Mouse (Mus musculus) cerebellum, adult 11 months (tissue): ENCODE measurements around the gene Ndufs2.

ENCODE experiments used
- DNase-seq: peaks from one replicate; pipeline ENCODE4 v3.0.0; 2022

Gene Ndufs2

DNA sequence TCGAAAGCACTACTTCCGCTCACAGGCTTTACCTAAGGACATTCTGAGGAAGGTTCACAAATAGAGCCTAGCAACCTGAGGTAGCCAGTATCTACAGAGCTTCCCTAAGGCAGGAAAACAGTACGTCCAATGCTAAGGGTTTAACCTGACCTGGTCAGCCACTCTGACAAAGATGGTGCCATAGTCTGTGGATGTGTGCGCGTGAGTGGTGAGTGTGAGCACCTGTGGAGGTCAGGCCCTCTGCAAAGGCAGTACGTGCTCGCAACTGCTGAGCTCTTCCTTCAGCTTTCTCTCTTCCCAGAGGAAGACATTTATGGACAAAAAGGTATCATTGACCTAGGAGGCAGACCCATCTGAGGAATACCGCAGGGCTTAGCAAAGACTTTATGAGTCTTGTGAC, 27.2 kb upstream of the Ndufs2 start:
- no peak for DNase-seq

DNA sequence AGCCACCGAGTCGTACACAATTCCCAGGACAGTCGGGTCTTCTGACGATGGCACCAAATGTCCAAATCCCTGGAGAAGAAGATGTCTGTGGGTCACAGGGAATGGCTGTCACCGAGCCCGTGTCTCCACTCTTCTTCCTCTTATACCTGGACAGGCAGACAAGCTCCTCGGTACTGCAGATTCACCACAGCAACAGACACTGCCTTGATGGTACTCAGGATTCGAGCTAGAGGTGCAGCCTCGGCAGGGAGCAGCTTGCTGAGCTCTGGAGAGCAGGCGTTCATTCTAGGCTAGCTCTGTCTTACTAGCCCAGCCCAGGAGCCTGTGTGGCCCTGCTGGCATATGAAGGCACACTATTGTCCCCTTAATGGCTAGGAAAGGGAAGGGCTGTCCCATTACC, 26.5 kb upstream of the Ndufs2 start:
- DNase-seq, result no peak

DNA sequence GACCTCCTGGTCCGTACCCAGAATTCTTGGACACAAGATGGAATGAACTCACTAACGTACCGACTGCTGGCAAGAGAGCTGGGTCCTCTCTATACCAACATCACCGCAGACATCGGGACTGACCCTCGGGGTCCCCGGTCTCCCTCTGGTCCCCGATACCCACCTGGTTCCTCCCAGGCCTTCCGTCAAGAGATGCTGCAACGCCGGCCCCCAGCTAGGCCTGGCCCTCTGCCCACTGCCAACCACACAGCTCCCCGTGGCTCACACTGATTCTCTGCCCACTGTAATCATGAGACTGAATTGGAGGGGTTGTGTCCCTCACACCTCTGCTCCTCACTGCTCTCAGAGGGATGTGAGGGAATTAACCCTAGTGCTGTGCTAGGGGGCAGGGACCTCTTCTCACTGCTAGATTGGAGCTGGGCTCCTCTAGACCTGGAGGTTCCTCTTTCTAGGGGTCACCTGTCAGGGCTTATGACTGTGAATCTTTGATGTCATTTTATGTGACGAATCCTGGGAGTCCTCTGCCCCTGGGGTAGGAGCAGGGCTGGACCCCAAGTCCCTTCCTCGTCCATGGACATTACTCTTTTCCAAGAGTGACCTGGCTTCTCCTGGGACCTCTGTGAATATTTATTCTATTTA, 25.0 kb upstream of the Ndufs2 start:
- DNase-seq, result no peak

GRCm38 (mm10) chr1:171275144-171275734, 24.1 kb upstream of the Ndufs2 start:
- DNase-seq, result no peak

- DNase-seq, result no peak
Observed at GRCm38 (mm10) chr1:171274171-171274570, 23.0 kb upstream of the Ndufs2 start.

DNA sequence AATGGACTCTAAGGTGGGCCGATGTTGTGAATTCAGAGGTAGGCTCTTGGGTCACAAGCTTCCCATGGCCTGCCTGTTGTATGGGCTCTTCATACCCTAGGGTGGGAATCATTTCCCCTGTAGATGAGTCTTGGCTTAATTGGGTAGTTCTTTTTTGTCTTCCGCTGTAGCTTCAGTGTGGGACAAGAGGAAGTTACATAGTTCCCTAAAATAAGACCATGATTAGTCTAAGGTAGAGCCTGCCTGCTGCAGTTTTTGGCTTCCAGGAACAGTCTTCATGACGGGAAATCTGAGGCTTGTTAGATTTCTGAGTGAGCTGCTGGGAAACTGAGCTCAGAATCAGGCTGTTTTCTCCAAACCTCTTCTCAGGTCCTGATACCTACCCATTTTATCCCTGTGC, 20.9 kb upstream of the Ndufs2 start:
- DNase-seq, result no peak

GRCm38 (mm10) chr1:171271622-171272021, 20.4 kb upstream of the Ndufs2 start:
- no peak for DNase-seq

- no peak for DNase-seq
Observed at GRCm38 (mm10) chr1:171271196-171271595, 20.0 kb upstream of the Ndufs2 start.

- peak; percentile 61 for DNase-seq
Observed at GRCm38 (mm10) chr1:171270573-171270900, 19.3 kb upstream of the Ndufs2 start.

DNA sequence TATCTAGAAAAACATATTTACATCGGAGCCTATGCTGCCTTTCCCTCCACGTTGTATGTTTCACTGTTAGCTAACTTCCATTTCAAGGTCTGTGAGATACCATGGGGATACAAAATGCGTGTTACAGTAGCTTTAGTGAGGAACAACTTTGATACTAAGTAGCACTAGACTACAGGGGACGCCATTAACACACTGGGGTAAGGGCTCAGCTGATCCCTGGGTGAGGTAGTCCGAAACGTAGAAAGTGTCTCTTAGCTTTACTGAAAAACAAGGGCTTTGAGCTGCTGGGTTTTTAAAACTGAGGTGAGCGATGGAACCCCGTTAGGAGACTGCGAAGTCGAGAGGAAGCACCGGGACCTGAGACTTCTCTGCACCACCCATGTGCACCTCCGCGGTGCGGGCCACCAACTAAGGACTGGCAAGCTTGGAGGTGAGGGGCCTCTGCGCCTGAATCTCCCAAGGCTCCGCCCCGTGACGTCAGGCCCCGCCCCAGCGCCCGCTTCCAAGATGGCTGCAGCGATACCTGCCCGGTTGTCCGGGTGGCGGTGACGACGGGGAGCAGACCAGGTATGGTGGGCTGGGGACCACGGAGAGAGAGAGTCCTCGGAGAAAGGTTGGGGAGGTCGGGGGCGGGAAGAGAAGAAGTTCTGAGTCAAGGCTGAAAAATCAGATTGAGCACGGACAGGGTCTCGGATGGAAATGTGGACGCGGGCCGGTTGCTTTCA, 18.8 kb upstream of the Ndufs2 start, which contains the start of gene B4galt3:
TSS of gene B4galt3 (plus strand) at position 481 of the 725 bp plus-strand sequence.
- DNase-seq, result peak; percentile 98

DNA sequence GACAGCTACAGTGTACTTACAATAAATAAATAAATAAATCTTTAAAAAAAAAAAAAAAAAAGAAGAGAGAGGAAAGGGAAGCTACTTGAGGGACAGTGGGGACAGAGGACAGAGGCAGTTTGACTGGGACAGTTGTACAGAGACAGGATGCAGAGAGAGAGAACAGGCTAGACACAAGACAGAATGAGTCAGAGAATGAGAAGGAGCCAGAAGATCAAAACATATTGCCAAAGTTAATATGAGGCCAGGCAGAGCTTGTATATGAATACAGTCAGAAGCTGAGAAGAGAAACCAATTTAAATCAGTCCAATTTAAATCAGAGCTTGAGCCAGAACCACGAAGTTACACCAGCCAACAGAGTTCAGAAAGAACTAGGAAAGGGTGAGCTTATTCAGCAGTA, 17.2 kb upstream of the Ndufs2 start:
- DNase-seq, result no peak

DNA sequence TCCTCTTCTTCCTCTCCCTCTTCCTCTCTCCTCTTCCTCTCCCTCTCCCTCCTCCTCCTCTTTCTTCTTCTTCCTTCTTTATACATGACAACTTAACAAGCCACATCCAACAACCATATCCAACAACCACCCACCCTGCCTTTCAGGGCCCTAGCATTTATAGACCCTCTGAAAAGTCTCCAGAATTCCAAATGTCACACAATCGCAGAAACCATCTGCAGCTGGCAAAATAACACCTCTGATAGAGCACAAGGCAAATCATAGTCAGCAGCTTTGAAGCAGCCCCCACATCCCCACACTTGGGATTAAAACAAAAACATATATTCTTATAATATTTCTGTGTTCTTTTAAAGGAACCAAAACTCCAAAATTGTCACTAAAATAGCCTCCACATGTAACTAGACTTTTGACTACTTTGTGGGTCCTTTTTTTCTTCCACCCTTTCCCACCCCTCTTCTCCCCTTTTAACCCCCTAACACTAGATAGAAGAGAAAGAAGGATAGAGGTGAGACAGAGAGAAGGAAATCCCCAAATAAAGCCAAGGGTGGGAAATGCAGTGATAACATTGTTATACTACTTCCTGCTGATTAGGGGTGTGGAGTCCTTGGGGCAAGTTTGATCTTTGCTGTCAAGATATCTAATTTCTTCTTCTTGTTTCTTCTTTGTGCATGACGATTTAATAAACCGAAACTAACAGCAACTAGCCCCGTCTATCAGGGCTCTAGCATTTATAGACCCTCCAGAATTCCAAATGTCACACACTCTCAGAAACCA, 15.0 kb upstream of the Ndufs2 start:
- no peak for DNase-seq

DNA sequence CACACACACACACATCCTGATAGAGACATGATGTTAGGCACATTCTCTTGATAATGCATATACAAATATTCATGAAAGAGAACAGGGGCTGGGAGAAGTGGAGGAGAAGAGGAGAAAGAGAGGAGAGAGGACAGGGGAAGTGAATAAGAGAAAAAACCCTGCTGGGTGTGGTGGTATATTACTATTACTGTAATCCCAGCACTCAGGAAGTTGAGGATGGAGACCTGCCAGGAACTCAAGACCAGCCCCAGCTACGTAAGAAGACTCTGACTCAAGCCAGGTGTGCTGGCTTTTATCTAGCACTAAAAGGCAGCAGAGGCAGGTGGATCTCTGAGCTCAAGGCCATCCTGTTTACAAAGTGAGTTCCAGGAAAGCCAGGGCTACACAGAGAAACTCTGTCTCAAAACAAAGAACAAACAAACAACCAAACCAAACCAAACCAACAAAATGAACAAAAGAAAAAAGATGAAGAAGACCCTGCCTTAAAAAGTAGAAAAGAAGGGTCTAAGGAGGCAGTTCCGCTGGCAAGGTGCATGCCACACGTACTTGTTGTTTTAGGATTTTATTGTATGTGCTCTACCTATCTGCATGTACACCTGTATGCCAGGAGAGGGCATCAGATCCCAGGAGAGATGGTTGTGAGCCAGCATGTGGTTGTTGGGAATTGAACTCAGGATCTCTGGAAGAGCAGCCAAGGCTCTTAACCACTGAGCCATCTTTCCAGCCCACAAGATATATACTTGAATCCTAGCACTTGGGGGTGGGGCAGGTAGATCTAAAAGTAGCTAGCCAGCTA, 12.7 kb upstream of the Ndufs2 start:
- no peak for DNase-seq

DNA sequence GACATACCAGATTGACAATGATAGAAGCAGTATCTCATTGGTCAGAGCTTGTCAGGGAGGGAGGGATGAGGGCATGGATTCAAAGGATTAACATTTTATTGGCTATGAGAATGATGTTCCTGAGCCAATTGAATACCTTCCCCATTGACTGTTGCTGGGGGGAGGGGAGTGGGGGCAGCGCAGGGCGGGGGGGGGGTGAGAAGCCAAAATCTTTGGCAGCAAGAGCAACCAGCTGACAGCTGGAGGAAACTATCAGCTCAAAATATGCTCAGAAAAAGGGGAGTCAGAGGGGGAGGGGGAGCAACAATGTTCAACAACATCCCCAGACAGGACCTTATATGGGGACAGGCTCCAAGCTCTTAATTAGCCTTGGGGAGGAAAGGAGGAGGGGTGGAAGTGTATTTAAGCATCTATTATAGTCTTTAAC, 12.0 kb upstream of the Ndufs2 start:
- no peak for DNase-seq

DNA sequence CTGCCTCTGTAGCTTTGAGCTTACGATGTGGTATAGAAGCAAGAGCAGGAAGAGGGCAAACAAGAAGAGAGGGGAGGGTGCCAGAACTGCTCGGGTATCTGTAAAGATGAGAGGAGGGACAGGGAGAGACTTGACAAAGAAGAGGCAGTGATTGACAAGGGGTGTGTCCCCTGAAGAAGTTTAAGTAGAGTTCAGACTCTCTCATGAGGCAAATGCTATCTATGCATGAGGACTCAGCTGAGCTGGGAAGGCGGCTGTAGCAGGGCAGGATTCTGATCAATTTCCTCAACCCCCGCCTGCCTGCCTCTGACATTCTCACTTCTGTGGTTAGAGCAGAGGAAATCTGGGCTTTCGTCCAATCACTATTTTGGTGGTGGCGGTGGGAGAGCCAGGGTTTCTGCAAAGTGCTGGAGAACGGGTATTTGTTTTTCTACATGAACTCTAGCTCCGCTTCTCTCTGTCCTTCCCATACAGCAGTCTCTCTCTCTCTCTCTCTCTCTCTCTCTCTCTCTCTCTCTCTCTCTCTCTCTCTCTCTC, 11.5 kb upstream of the Ndufs2 start:
- no peak for DNase-seq

DNA sequence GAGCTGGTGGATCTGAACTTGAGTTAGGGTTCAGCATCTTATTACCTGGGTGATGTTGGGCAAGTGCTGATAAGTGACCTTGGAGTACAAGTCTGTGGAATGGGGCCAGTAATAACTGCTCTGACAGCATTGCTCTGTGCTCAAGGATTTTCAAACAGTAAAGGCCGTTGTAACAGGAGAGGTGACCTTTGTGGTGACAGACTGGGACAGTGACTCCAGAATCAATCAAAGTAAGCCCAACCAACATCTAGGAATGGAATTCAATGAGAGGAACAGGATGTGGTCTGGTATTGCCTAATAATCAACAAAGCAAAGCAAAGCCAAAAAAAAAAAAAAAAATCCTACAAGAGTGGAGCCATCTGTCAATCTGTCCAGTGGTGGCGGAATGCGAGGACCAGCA, 9.1 kb upstream of the Ndufs2 start:
- DNase-seq, result no peak

GRCm38 (mm10) chr1:171258921-171259320, 7.7 kb upstream of the Ndufs2 start:
- no peak for DNase-seq

DNA sequence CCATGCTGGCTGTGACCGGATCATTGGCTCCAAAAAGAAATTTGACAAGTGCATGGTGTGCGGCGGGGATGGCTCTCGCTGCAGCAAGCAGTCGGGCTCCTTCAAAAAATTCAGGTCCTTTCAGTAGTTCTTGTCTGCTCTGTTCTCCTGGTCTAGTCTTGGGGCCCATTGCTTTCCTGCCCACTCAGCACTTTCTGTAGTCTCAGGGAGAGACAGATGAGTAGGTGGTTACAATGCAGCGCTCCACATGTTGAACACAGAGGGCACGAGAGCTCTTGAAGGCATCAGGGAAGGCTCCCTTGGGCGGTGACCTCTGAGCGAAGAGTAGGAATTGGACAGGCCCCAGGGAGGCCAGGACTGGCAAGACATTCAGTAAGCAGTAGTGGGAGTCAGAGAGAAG, 6.6 kb upstream of the Ndufs2 start:
- no peak for DNase-seq

DNA sequence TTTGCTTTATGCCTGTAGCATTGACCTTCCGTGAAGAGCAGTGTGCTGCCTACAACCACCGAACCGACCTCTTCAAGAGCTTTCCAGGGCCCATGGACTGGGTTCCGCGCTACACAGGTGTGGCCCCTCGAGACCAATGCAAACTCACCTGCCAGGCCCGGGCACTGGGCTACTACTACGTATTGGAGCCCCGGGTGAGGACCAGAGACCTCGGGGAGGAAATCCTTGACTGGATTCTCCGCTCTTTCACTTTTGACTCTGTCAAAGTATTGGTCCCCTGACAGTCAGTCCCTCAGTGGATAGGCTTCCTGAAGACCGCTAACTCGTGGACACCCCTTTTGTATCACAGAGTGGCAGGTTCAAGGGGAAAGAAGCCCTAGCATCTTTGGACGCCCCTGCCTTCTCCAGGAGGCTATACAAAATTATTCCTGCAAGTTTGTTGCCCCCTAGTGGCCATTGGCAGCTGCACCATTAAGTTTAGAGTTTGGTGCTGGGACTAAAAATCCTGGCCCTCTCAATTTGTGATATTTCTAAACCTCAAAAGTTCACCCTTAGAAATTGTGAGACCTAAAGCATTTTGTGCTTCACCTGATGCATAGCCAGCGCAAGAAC, 5.9 kb upstream of the Ndufs2 start:
- no peak for DNase-seq

DNA sequence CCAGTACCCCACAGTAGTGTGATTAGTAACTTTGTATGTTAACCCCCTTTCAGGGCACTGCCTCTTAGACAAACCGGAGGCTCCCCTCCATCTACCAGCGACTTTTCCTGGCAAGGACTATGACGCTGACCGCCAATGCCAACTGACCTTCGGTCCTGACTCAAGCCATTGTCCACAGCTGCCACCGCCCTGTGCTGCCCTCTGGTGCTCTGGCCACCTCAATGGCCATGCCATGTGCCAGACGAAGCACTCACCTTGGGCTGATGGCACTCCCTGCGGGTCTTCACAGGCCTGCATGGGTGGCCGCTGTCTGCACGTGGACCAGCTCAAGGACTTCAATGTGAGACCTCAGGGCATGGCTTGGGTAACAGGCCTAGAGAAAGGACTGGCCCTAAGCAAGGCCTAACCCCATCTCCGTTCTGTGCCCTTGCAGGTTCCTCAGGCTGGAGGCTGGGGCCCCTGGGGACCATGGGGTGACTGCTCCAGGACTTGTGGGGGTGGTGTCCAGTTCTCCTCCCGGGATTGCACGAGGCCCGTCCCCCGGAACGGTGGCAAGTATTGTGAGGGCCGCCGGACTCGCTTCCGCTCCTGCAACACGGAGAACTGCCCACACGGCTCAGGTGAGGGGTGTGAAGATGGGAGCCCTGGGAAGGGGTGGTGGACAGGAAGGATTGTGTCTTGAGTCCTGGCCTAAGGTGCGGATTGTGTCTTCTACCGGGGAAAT, 5.1 kb upstream of the Ndufs2 start:
- no peak for DNase-seq

- no peak for DNase-seq
Observed at GRCm38 (mm10) chr1:171252415-171252814, 1.2 kb upstream of the Ndufs2 start.
